Mouse (Mus musculus): ENCODE data around the gene Alb. TPM values are rescaled to one million over a fixed set of nuclear protein-coding genes. Genes with fewer than 3 reads are reported as not detected.

The Alb gene
- total RNA-seq (2021): not detected

- intact Hi-C loops (cut with DNase I): no loop called here
- DNase-seq: no peak
These were observed at the start of gene Alb for GRCm38 (mm10) chr5:90460619-90461018. Alb (plus strand) TSS chr5:90460897.

GRCm38 (mm10) chr5:90414142-90414924, 46.4 kb upstream of the Alb start:
- intact Hi-C loops (cut with DNase I): no loop called here
- no peak for DNase-seq

GRCm38 (mm10) chr5:90414925-90415295, 45.8 kb upstream of the Alb start:
- intact Hi-C loops (cut with DNase I): no loop called here
- DNase-seq: no peak

GRCm38 (mm10) chr5:90424625-90425024, 36.1 kb upstream of the Alb start:
- DNase-seq: no peak
- intact Hi-C loops (cut with DNase I): no loop called here

GRCm38 (mm10) chr5:90425191-90425590, 35.5 kb upstream of the Alb start:
- DNase-seq: no peak
- intact Hi-C loops (cut with DNase I): no loop called here

GRCm38 (mm10) chr5:90431053-90431452, 29.6 kb upstream of the Alb start:
- DNase-seq: no peak
- intact Hi-C loops (cut with DNase I): no loop called here

- intact Hi-C loops (cut with DNase I): no loop called here
- no peak for DNase-seq
These were observed 21.5 kb upstream of the Alb start for GRCm38 (mm10) chr5:90439157-90439556.

- no peak for DNase-seq
- intact Hi-C loops (cut with DNase I): no loop called here
These were observed 13.1 kb upstream of the Alb start for GRCm38 (mm10) chr5:90447577-90447976.

GRCm38 (mm10) chr5:90449961-90450360, 10.7 kb upstream of the Alb start:
- intact Hi-C loops (cut with DNase I): no loop called here
- DNase-seq: no peak

- intact Hi-C loops (cut with DNase I): no loop called here
These were observed 8.0 kb upstream of the Alb start for GRCm38 (mm10) chr5:90452711-90453110.

GRCm38 (mm10) chr5:90457241-90457640, 3.5 kb upstream of the Alb start:
- intact Hi-C loops (cut with DNase I): no loop called here
- no peak for DNase-seq

More at GRCm38 (mm10) chr5:90452711-90453110, 8.0 kb upstream of the Alb start:
- no peak for DNase-seq

GRCm38 (mm10) chr5:90458727-90459126, 2.0 kb upstream of the Alb start:
- intact Hi-C loops (cut with DNase I): no loop called here
- DNase-seq: no peak

- DNase-seq: no peak
- intact Hi-C loops (cut with DNase I): no loop called here
These were observed 6.1 kb downstream of the Alb start for GRCm38 (mm10) chr5:90466806-90467205.

GRCm38 (mm10) chr5:90467245-90467644, 6.5 kb downstream of the Alb start:
- intact Hi-C loops (cut with DNase I): no loop called here
- no peak for DNase-seq

- intact Hi-C loops (cut with DNase I): no loop called here
- DNase-seq: no peak
These were observed 10.1 kb downstream of the Alb start for GRCm38 (mm10) chr5:90470836-90471235.

GRCm38 (mm10) chr5:90473902-90474301, 13.2 kb downstream of the Alb start:
- DNase-seq: no peak
- intact Hi-C loops (cut with DNase I): no loop called here

GRCm38 (mm10) chr5:90474369-90474768, 13.7 kb downstream of the Alb start:
- intact Hi-C loops (cut with DNase I): no loop called here
- DNase-seq: no peak

GRCm38 (mm10) chr5:90476741-90477140, 16.0 kb downstream of the Alb start:
- no peak for DNase-seq
- intact Hi-C loops (cut with DNase I): no loop called here

GRCm38 (mm10) chr5:90477308-90478140, 16.8 kb downstream of the Alb start:
- DNase-seq: no peak
- intact Hi-C loops (cut with DNase I): no loop called here

GRCm38 (mm10) chr5:90478886-90479285, 18.2 kb downstream of the Alb start:
- intact Hi-C loops (cut with DNase I): no loop called here
- no peak for DNase-seq

- no peak for DNase-seq
- intact Hi-C loops (cut with DNase I): no loop called here
These were observed 24.9 kb downstream of the Alb start for GRCm38 (mm10) chr5:90485597-90485996.

- intact Hi-C loops (cut with DNase I): no loop called here
- DNase-seq: no peak
These were observed 27.6 kb downstream of the Alb start for GRCm38 (mm10) chr5:90488323-90488722.
